Mouse (Mus musculus) adipose tissue, adult 10 weeks (tissue): ENCODE measurements around the gene Gm10837. TPM values are rescaled to one million over a fixed set of nuclear protein-coding genes. Genes with fewer than 3 reads are reported as not detected.

Experiments used
- polyA plus RNA-seq: library from polyadenylated mRNA; stranded (reverse); fragments of 350-450 nt; fragmentation: Illumina TruSeq; extraction: RNeasy Lipid Tissue Mini Kit (QIAGEN cat#74804); gene quantifications from one replicate; pipeline ENCODE4 v1.2.3, GENCODE M21; 2014; ENCODE audit warnings: low read depth, low replicate concordance

Gene Gm10837
- not detected for polyA plus RNA-seq

GRCm38 (mm10) chr14:122490441-122491328 lies at the start of gene Gm10837:
Gm10837 (plus strand) TSS chr14:122490586.

GRCm38 (mm10) chr14:122450496-122451382 lies 39.6 kb upstream of the Gm10837 start, which contains the start of gene Gm5089:
Gm5089 (minus strand) TSS chr14:122451115.

GRCm38 (mm10) chr14:122464763-122465741 lies 25.3 kb upstream of the Gm10837 start, which contains the start of gene Zic5:
Zic5 (minus strand) TSS chr14:122465677.

GRCm38 (mm10) chr14:122474891-122475556 lies 15.4 kb upstream of the Gm10837 start, which contains the start of gene Zic2:
Zic2 (plus strand) TSS chr14:122475435.

DNA sequence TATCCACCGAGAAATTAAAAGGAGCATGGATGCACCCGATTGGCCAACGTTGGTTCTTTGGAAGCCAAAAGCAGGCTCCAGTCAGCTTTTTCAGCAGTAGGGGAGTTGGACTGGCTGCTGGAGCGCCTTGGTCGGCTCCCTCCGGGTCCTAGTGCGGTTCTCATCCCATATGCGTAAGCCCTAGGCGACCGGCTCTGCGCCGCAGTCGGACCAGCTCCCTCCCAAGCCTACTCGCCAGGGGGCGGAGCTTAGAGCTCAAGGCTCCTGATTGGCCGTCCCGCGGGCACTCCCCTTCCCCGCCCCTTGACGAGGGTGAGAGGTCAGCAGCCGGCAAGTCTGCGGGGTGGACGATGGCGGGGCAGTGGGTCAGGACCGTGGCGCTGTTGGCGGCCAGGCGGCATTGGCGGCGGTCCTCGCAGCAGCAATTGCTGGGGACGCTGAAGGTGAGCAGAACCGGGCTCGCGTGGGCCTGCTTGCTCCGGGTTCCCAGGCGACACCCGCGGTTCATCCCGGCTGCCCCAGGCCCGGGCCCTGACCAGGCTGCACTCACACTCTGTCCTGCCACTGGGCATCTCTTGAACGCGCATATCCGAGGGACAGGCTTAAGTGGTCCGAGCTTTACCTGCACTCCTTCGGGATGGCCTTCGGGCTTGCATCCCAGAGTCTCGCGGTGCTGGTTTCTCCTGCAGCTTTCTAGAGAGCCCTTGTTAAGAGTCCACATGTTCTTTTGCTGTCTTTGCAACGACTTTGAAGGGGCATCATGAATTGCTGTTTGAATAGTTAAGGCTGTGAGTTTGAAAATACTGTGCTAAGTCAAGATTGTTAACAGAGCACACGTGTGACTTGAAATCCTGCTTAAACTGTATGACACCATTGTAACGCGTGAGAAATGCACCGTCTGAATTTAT lies 43.9 kb downstream of the Gm10837 start, which contains the start of gene Pcca:
Pcca (plus strand) TSS at position 308 of the 908 bp plus-strand sequence.

Other genes with a start within 250 kb of the Gm10837 start
- not detected for gene Gm5089, start 39.5 kb upstream of the Gm10837 start, polyA plus RNA-seq
- gene Zic5, start 24.9 kb upstream of the Gm10837 start, polyA plus RNA-seq, result not detected
- not detected for gene Zic2, start 15.2 kb upstream of the Gm10837 start, polyA plus RNA-seq
- 54.6 TPM for gene Pcca, start 43.7 kb downstream of the Gm10837 start, polyA plus RNA-seq